Comparison of ENCODE assay signal across 30 mouse cellular contexts in the genomic region with DNA sequence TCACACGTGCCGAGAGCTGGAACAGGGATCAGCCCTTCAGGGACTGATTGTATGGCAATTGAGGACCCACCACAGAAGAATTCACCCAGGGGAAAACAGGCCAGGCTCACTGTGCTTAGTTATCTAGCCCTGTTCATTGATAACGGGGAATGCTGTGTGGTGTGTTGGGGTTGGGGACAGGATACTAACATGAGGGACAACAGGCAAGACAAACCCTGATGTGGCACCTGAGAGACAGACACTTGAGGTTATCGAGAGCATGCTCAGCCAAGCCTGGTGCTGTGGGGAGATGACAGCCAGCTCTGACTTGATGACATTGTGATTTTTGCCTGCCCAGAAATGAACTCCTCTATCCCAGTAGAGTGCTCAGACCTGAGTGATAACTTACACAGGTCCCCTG. TPM values are rescaled to one million over a fixed set of nuclear protein-coding genes. Genes with fewer than 3 reads are reported as not detected.
DNase-seq lines count a peak whose midpoint lies in the region; ATAC-seq and TF ChIP-seq lines count a peak whose summit lies in the region.
"Had no signal": no experiment of that assay in that cellular context is flagged by ENCODE, and none has a peak within 500 bp of the region (broad histone marks: within the 10 kb centered on the region; RNA-seq: fewer than 3 reads in every experiment).

No protein-coding gene starts in this region.

- H3K4me3 ChIP-seq in heart, embryonic 10.5 days, result no peak overlapping the region
- H3K4me3 ChIP-seq in heart, embryonic 12.5 days, result no peak overlapping the region
- H3K4me3 ChIP-seq in heart, embryonic 15.5 days, result no peak overlapping the region
- H3K4me3 ChIP-seq in stomach, postnatal 0 days (ENCODE audit: low read depth, low read length), result no peak overlapping the region
- H3K4me3 ChIP-seq: embryonic facial prominence, embryonic 10.5 days; embryonic facial prominence, embryonic 13.5 days; erythroblast, embryonic 14.5 days; forebrain, embryonic 12.5 days; hindbrain, embryonic 12.5 days; hindbrain, embryonic 15.5 days had no signal

- H3K4me2 ChIP-seq in heart, embryonic 12.5 days, result no peak overlapping the region
- H3K4me2 ChIP-seq in heart, embryonic 15.5 days, result peak overlapping the region; percentile 18; the same call in 1 of the 2 replicates
- no peak overlapping the region for H3K4me2 ChIP-seq in stomach, postnatal 0 days (replicated peaks; ENCODE audit: low read depth)
- H3K4me2 ChIP-seq: embryonic facial prominence, embryonic 13.5 days; forebrain, embryonic 12.5 days; hindbrain, embryonic 12.5 days; hindbrain, embryonic 15.5 days had no signal

- H3K9ac ChIP-seq in heart, embryonic 12.5 days, result no peak overlapping the region
- H3K9ac ChIP-seq in heart, embryonic 15.5 days, result no peak overlapping the region
- H3K9ac ChIP-seq in stomach, postnatal 0 days (ENCODE audit: low read length), result no peak overlapping the region
- H3K9ac ChIP-seq: embryonic facial prominence, embryonic 13.5 days; forebrain, embryonic 12.5 days; hindbrain, embryonic 12.5 days; hindbrain, embryonic 15.5 days had no signal

- intact Hi-C loops in heart, postnatal 25 days (cut with DNase I), result no loop called here

- H3K9me3 ChIP-seq in heart, embryonic 10.5 days, result no peaks in the 10 kb centered on the region
- peaks cover 3% of the 10 kb centered on the region; the same call in 1 of the 2 replicates for H3K9me3 ChIP-seq in heart, embryonic 12.5 days (replicated peaks)
- H3K9me3 ChIP-seq in heart, embryonic 15.5 days (replicated peaks), result no peaks in the 10 kb centered on the region
- H3K9me3 ChIP-seq in stomach, postnatal 0 days (ENCODE audit: control insufficient read depth, low read length), result no peaks in the 10 kb centered on the region
- H3K9me3 ChIP-seq: embryonic facial prominence, embryonic 10.5 days; embryonic facial prominence, embryonic 13.5 days; forebrain, embryonic 12.5 days; hindbrain, embryonic 12.5 days; hindbrain, embryonic 15.5 days had no signal

- no peak for TF ChIP-seq EP300 in stomach, postnatal 0 days (optimal IDR thresholded peaks at IDR 0.05)

- ATAC-seq in heart, embryonic 12.5 days (ENCODE audit: insufficient number of reproducible peaks, low FRiP score), result peak; percentile 37; the same call in 1 of the 2 replicates
- peak; percentile 73 for ATAC-seq in heart, embryonic 15.5 days (replicated peaks; ENCODE audit: insufficient number of reproducible peaks, insufficient read depth, low FRiP score, low read depth)
- ATAC-seq in stomach, postnatal 0 days (ENCODE audit: low FRiP score, low TSS enrichment), result no peak
- ATAC-seq: activated CD4-positive, CD25-positive, alpha-beta regulatory T cell, adult 4 months; forebrain, embryonic 16.5 days; intestine, postnatal 0 days had no signal

- H3K36me3 ChIP-seq in heart, embryonic 10.5 days, result no peaks in the 10 kb centered on the region
- H3K36me3 ChIP-seq in heart, embryonic 12.5 days, result no peaks in the 10 kb centered on the region
- H3K36me3 ChIP-seq in heart, embryonic 15.5 days, result no peaks in the 10 kb centered on the region
- H3K36me3 ChIP-seq in stomach, postnatal 0 days (ENCODE audit: control insufficient read depth, insufficient read depth, low read length), result no peaks in the 10 kb centered on the region
- H3K36me3 ChIP-seq: embryonic facial prominence, embryonic 10.5 days; embryonic facial prominence, embryonic 13.5 days; forebrain, embryonic 12.5 days; hindbrain, embryonic 12.5 days; hindbrain, embryonic 15.5 days had no signal

- peak; percentile 94 for DNase-seq in heart, adult 11 months
- no peak for DNase-seq in heart, postnatal 4 days
- DNase-seq in heart, embryonic 10.5 days (ENCODE audit: low spot score), result no peak
- DNase-seq in heart, postnatal 25 days (ENCODE audit: low spot score), result no peak
- DNase-seq in stomach, postnatal 0 days (ENCODE audit: low spot score), result no peak
- DNase-seq in urinary bladder, adult 18-20 months (ENCODE audit: low spot score in 2 of 2), result no peak
- DNase-seq: adrenal gland, adult 8-10 months; adrenal gland, postnatal 25 days; cerebellum, adult 11-12 months; cerebellum, adult 8-10 months; cerebellum, postnatal 10 days; cerebellum, postnatal 36 days; embryo, embryonic 11 days; gastrocnemius, postnatal 10 days; gastrocnemius, postnatal 36 days; kidney, adult 2 months had no signal

- H3K27ac ChIP-seq in heart, embryonic 10.5 days, result peak overlapping the region; percentile 48; the same call in 1 of the 2 replicates
- 0 out of 2 replicates have a peak overlapping the region, but pooled peaks have one; percentile 9 for H3K27ac ChIP-seq in heart, embryonic 12.5 days (ENCODE audit: poor library complexity, severe bottlenecking)
- peak overlapping the region; percentile 70 for H3K27ac ChIP-seq in heart, embryonic 15.5 days
- H3K27ac ChIP-seq in stomach, postnatal 0 days (replicated peaks), result no peak overlapping the region
- H3K27ac ChIP-seq: embryonic facial prominence, embryonic 10.5 days; embryonic facial prominence, embryonic 13.5 days; forebrain, embryonic 12.5 days; hindbrain, embryonic 12.5 days; hindbrain, embryonic 15.5 days had no signal

- WGBS in heart, embryonic 10.5 days, result 23% methylated on average over 4 of the region's 4 CpGs
- WGBS in heart, embryonic 12.5 days, result 14% methylated on average over 4 of the region's 4 CpGs
- WGBS in heart, embryonic 15.5 days, result 24% methylated on average over 4 of the region's 4 CpGs
- 46% methylated on average over 4 of the region's 4 CpGs for WGBS in stomach, postnatal 0 days

- peaks cover 34% of the 10 kb centered on the region for H3K4me1 ChIP-seq in heart, embryonic 10.5 days
- H3K4me1 ChIP-seq in heart, embryonic 12.5 days (replicated peaks), result peaks cover 28% of the 10 kb centered on the region
- peaks cover 35% of the 10 kb centered on the region for H3K4me1 ChIP-seq in heart, embryonic 15.5 days (replicated peaks)
- H3K4me1 ChIP-seq in stomach, postnatal 0 days (replicated peaks; ENCODE audit: control insufficient read depth, insufficient read depth), result no peaks in the 10 kb centered on the region
- H3K4me1 ChIP-seq: forebrain, embryonic 12.5 days; hindbrain, embryonic 12.5 days had no signal

- no peak for TF ChIP-seq CTCF in stomach, postnatal 0 days (IDR thresholded peaks at IDR 0.05; ENCODE audit: low read depth)

- H3K27me3 ChIP-seq in heart, embryonic 10.5 days (ENCODE audit: insufficient read depth, poor library complexity, severe bottlenecking), result peaks cover 24% of the 10 kb centered on the region
- H3K27me3 ChIP-seq in heart, embryonic 12.5 days (replicated peaks), result peaks cover 22% of the 10 kb centered on the region
- peaks cover 52% of the 10 kb centered on the region for H3K27me3 ChIP-seq in heart, embryonic 15.5 days
- H3K27me3 ChIP-seq in stomach, postnatal 0 days (ENCODE audit: control insufficient read depth, insufficient read depth, low read length), result no peaks in the 10 kb centered on the region
- H3K27me3 ChIP-seq: embryonic facial prominence, embryonic 13.5 days; forebrain, embryonic 12.5 days; hindbrain, embryonic 12.5 days; hindbrain, embryonic 15.5 days had no signal

RNA-seq across cellular contexts. Expression of gene Ribc2, which starts 24.3 kb away (rescaled TPM):
- not detected for total RNA-seq in heart, postnatal 4 days (2021)
- 0.15 TPM in 1 of 2 replicates, not detected in the other for polyA plus RNA-seq in heart, embryonic 10.5 days (2016; fragmentation: Nextera tagmentation; extraction: Ambion mirVana)
- not detected for total RNA-seq in heart, postnatal 25 days (2021)
- 0.13 TPM in 1 of 2 replicates, not detected in the other for polyA plus RNA-seq in heart, embryonic 12.5 days (2016; fragmentation: Nextera tagmentation; extraction: Ambion mirVana)
- 0.14 and 0.18 TPM in 2 replicates for polyA plus RNA-seq in heart, embryonic 15.5 days (2015; fragmentation: Nextera tagmentation; extraction: Ambion mirVana)
- 0.08 TPM in 1 of 2 replicates, not detected in the other for polyA plus RNA-seq in stomach, postnatal 0 days (2015; fragmentation: Nextera tagmentation; extraction: Ambion mirVana)
- total RNA-seq: adrenal gland, postnatal 25 days; gastrocnemius, adult 18-20 months; gastrocnemius, postnatal 10 days; gastrocnemius, postnatal 36 days; granulocyte monocyte progenitor cell, adult 5-6 weeks; hematopoietic stem cell, adult 5-6 weeks had no signal
- polyA plus RNA-seq: activated CD4-positive, CD25-positive, alpha-beta regulatory T cell, adult 4 months; erythroblast, embryonic 14.5 days had no signal

RNA-seq across cellular contexts. Expression of gene Smc1b, which starts 24.4 kb away (rescaled TPM):
- under 1 TPM; 0.11 to 0.12 TPM for total RNA-seq in heart, postnatal 4 days (2021)
- polyA plus RNA-seq in heart, embryonic 10.5 days (2016; fragmentation: Nextera tagmentation; extraction: Ambion mirVana), result 0.11 and 0.20 TPM in 2 replicates
- total RNA-seq in heart, postnatal 25 days (2021), result not detected
- polyA plus RNA-seq in heart, embryonic 12.5 days (2016; fragmentation: Nextera tagmentation; extraction: Ambion mirVana), result 0.09 and 0.13 TPM in 2 replicates
- polyA plus RNA-seq in heart, embryonic 15.5 days (2015; fragmentation: Nextera tagmentation; extraction: Ambion mirVana), result 0.03 TPM in 1 of 2 replicates, not detected in the other
- polyA plus RNA-seq in stomach, postnatal 0 days (2015; fragmentation: Nextera tagmentation; extraction: Ambion mirVana), result 0.07 and 0.08 TPM in 2 replicates
- total RNA-seq: adrenal gland, adult 8-10 months; adrenal gland, postnatal 25 days; gastrocnemius, adult 18-20 months; gastrocnemius, postnatal 36 days; granulocyte monocyte progenitor cell, adult 5-6 weeks had no signal
- polyA plus RNA-seq: activated CD4-positive, CD25-positive, alpha-beta regulatory T cell, adult 4 months; erythroblast, embryonic 14.5 days; kidney, adult 2 months had no signal

RNA-seq across cellular contexts. Expression of gene Fbln1, which starts 49.6 kb away (rescaled TPM):
- 10 to 100 TPM; 69.2 to 71.4 TPM for total RNA-seq in heart, postnatal 4 days (2021)
- polyA plus RNA-seq in heart, embryonic 10.5 days (2016; fragmentation: Nextera tagmentation; extraction: Ambion mirVana), result 146 and 177 TPM in 2 replicates
- total RNA-seq in heart, postnatal 25 days (2021), result 10 to 100 TPM; 94.1 to 94.2 TPM
- 142 and 145 TPM in 2 replicates for polyA plus RNA-seq in heart, embryonic 12.5 days (2016; fragmentation: Nextera tagmentation; extraction: Ambion mirVana)
- polyA plus RNA-seq in heart, embryonic 15.5 days (2015; fragmentation: Nextera tagmentation; extraction: Ambion mirVana), result 119 and 157 TPM in 2 replicates
- 109 and 112 TPM in 2 replicates for polyA plus RNA-seq in stomach, postnatal 0 days (2015; fragmentation: Nextera tagmentation; extraction: Ambion mirVana)
- polyA plus RNA-seq: erythroblast, embryonic 14.5 days had no signal
